Mouse (Mus musculus) midbrain, embryonic 10.5 days (tissue): Measurements from ENCODE around the gene Gm21970. TPM values are rescaled to one million over a fixed set of nuclear protein-coding genes. Genes with fewer than 3 reads are reported as not detected.
"Not testable (repeated sequence)": the region's sequence is repeated elsewhere in the genome, so short reads cannot be mapped to it uniquely, and the experiment has no call there.

Experiments used
- DNase-seq: peaks from one replicate; pipeline ENCODE4 v3.0.0-alpha.2; 2017; ENCODE audit warnings: low spot score
- H3K27ac ChIP-seq: fragments of 300-500 bp; sonication (generic); replicated peaks from 2 replicates; pipeline ENCODE4 v1.5.1; 2016; ENCODE audit warnings: mild to moderate bottlenecking
- H3K27me3 ChIP-seq: fragments of 300-500 bp; sonication (generic); 2 replicates; pipeline ENCODE4 v1.6.1; 2016; ENCODE audit warnings: low read depth, mild to moderate bottlenecking; ENCODE audit not compliant: poor library complexity, severe bottlenecking
- H3K36me3 ChIP-seq: fragments of 300-500 bp; sonication (generic); 2 replicates; pipeline ENCODE4 v1.6.1; 2016; ENCODE audit warnings: mild to moderate bottlenecking, moderate library complexity
- H3K4me1 ChIP-seq: fragments of 300-500 bp; sonication (generic); 2 replicates; pipeline ENCODE4 v1.6.1; 2016
- H3K4me3 ChIP-seq: fragments of 300-500 bp; sonication (generic); 2 replicates; pipeline ENCODE4 v1.5.1; 2016; ENCODE audit warnings: mild to moderate bottlenecking, moderate library complexity
- H3K9me3 ChIP-seq: fragments of 300-500 bp; sonication (generic); replicated peaks from 2 replicates; pipeline ENCODE4 v1.6.1; 2016; ENCODE audit warnings: mild to moderate bottlenecking
- WGBS: fragments of 180-500 bp; shearing (Covaris S2); methylation state at CpG from one replicate; pipeline ENCODE4 v1.1.7; 2016; 5-methylcytosine and 5-hydroxymethylcytosine counted together
- polyA plus RNA-seq: library from polyadenylated mRNA; unstranded; fragments of >200 nt; fragmentation: Nextera tagmentation; extraction: Ambion mirVana; gene quantifications from 2 replicates; pipeline ENCODE4 v1.2.1, GENCODE M21; 2016

The Gm21970 gene
- polyA plus RNA-seq, 1 experiment from 2014 or later, result not detected

- WGBS, result 87% methylated on average over 3 of the region's 3 CpGs
- no peak overlapping the region for H3K27ac ChIP-seq
- H3K4me1 ChIP-seq, result peaks cover 7% of the 10 kb centered on the region
- H3K4me3 ChIP-seq, result no peak overlapping the region
- no peaks in the 10 kb centered on the region for H3K27me3 ChIP-seq
- no peaks in the 10 kb centered on the region for H3K9me3 ChIP-seq
- H3K36me3 ChIP-seq, result no peaks in the 10 kb centered on the region
- DNase-seq, result no peak
These were observed 46.6 kb downstream of the Gm21970 start for GRCm38 (mm10) chr16:91438081-91438480.

- H3K27me3 ChIP-seq, H3K4me3 ChIP-seq, H3K4me1 ChIP-seq, H3K9me3 ChIP-seq, H3K27ac ChIP-seq, H3K36me3 ChIP-seq, DNase-seq: not testable (repeated sequence)
- 86% methylated on average over 1 of the region's 1 CpGs for WGBS
These were observed 47.1 kb downstream of the Gm21970 start for GRCm38 (mm10) chr16:91438599-91438998.

- H3K27ac ChIP-seq, result no peak overlapping the region
- no peak for DNase-seq
- H3K9me3 ChIP-seq, result no peaks in the 10 kb centered on the region
- no peak overlapping the region for H3K4me3 ChIP-seq
- 65% methylated on average over 7 of the region's 7 CpGs for WGBS
- H3K36me3 ChIP-seq, result no peaks in the 10 kb centered on the region
- no peaks in the 10 kb centered on the region; the same call in 1 of the 2 replicates for H3K4me1 ChIP-seq
- no peaks in the 10 kb centered on the region for H3K27me3 ChIP-seq
These were observed 49.8 kb downstream of the Gm21970 start for GRCm38 (mm10) chr16:91441366-91441765.

- WGBS, result 82% methylated on average over 7 of the region's 7 CpGs
- no peak for DNase-seq
- no peak overlapping the region for H3K27ac ChIP-seq
These were observed 50.3 kb downstream of the Gm21970 start for GRCm38 (mm10) chr16:91441811-91442240.

GRCm38 (mm10) chr16:91442446-91442845 is 50.9 kb downstream of the Gm21970 start:
- no peak for DNase-seq
- H3K4me1 ChIP-seq, result no peaks in the 10 kb centered on the region; the same call in 1 of the 2 replicates
- H3K9me3 ChIP-seq, result no peaks in the 10 kb centered on the region
- H3K36me3 ChIP-seq, result no peaks in the 10 kb centered on the region
- H3K27me3 ChIP-seq, result no peaks in the 10 kb centered on the region
- H3K4me3 ChIP-seq, result no peak overlapping the region
- peak overlapping the region; percentile 50; the same call in 1 of the 2 replicates for H3K27ac ChIP-seq
- WGBS, result 79% methylated on average over 4 of the region's 4 CpGs

More at GRCm38 (mm10) chr16:91441811-91442240, 50.3 kb downstream of the Gm21970 start:
- Histone ChIP-seq H3K27me3 (no peaks in the 10 kb centered on the region), H3K36me3 (no peaks in the 10 kb centered on the region), H3K9me3 (no peaks in the 10 kb centered on the region), H3K4me3 (no peak overlapping the region), H3K4me1 (no peaks in the 10 kb centered on the region; the same call in 1 of the 2 replicates)

- no peaks in the 10 kb centered on the region for H3K27me3 ChIP-seq
- DNase-seq, result no peak
- no peaks in the 10 kb centered on the region for H3K36me3 ChIP-seq
- no peaks in the 10 kb centered on the region; the same call in 1 of the 2 replicates for H3K4me1 ChIP-seq
- no peak overlapping the region for H3K4me3 ChIP-seq
- no peak overlapping the region for H3K27ac ChIP-seq
- 87% methylated on average over 8 of the region's 8 CpGs for WGBS
- no peaks in the 10 kb centered on the region for H3K9me3 ChIP-seq
These were observed 51.7 kb downstream of the Gm21970 start for GRCm38 (mm10) chr16:91443211-91443611.

- H3K9me3 ChIP-seq, result no peaks in the 10 kb centered on the region
- 86% methylated on average over 4 of the region's 4 CpGs for WGBS
- H3K27ac ChIP-seq, result no peak overlapping the region
- no peak for DNase-seq
- no peaks in the 10 kb centered on the region; the same call in 1 of the 2 replicates for H3K4me1 ChIP-seq
- H3K4me3 ChIP-seq, result no peak overlapping the region
- H3K27me3 ChIP-seq, result no peaks in the 10 kb centered on the region
- no peaks in the 10 kb centered on the region for H3K36me3 ChIP-seq
These were observed 53.3 kb downstream of the Gm21970 start for GRCm38 (mm10) chr16:91444847-91445246.

GRCm38 (mm10) chr16:91445566-91445965 is 54.0 kb downstream of the Gm21970 start:
- no peak overlapping the region for H3K27ac ChIP-seq
- H3K27me3 ChIP-seq, result no peaks in the 10 kb centered on the region
- WGBS, result 92% methylated on average over 5 of the region's 5 CpGs
- H3K9me3 ChIP-seq, result no peaks in the 10 kb centered on the region
- H3K36me3 ChIP-seq, result no peaks in the 10 kb centered on the region
- no peak overlapping the region for H3K4me3 ChIP-seq
- DNase-seq, result no peak
- no peaks in the 10 kb centered on the region; the same call in 1 of the 2 replicates for H3K4me1 ChIP-seq

GRCm38 (mm10) chr16:91446778-91447511 is 55.4 kb downstream of the Gm21970 start:
- Histone ChIP-seq H3K4me3 (no peak overlapping the region), H3K4me1 (no peaks in the 10 kb centered on the region; the same call in 1 of the 2 replicates), H3K27me3 (no peaks in the 10 kb centered on the region), H3K36me3 (no peaks in the 10 kb centered on the region), H3K27ac (no peak overlapping the region), H3K9me3 (no peaks in the 10 kb centered on the region)
- no peak for DNase-seq
- WGBS, result 82% methylated on average over 8 of the region's 8 CpGs

GRCm38 (mm10) chr16:91447512-91447900 is 56.0 kb downstream of the Gm21970 start:
- Histone ChIP-seq H3K27ac (no peak overlapping the region), H3K4me1 (no peaks in the 10 kb centered on the region; the same call in 1 of the 2 replicates), H3K27me3 (no peaks in the 10 kb centered on the region), H3K4me3 (no peak overlapping the region), H3K9me3 (no peaks in the 10 kb centered on the region), H3K36me3 (no peaks in the 10 kb centered on the region)
- no peak for DNase-seq
- 88% methylated on average over 6 of the region's 6 CpGs for WGBS

GRCm38 (mm10) chr16:91448088-91448487 is 56.6 kb downstream of the Gm21970 start:
- no peak for DNase-seq
- no peaks in the 10 kb centered on the region for H3K4me1 ChIP-seq
- H3K9me3 ChIP-seq, result no peaks in the 10 kb centered on the region
- no peaks in the 10 kb centered on the region for H3K27me3 ChIP-seq
- H3K27ac ChIP-seq, result no peak overlapping the region
- H3K4me3 ChIP-seq, result no peak overlapping the region
- H3K36me3 ChIP-seq, result no peaks in the 10 kb centered on the region
- WGBS, result 87% methylated on average over 5 of the region's 5 CpGs

- 85% methylated on average over 7 of the region's 7 CpGs for WGBS
- DNase-seq, result no peak
- H3K4me3 ChIP-seq, result no peak overlapping the region
- no peaks in the 10 kb centered on the region for H3K9me3 ChIP-seq
- no peaks in the 10 kb centered on the region for H3K27me3 ChIP-seq
- no peaks in the 10 kb centered on the region for H3K4me1 ChIP-seq
- no peaks in the 10 kb centered on the region for H3K36me3 ChIP-seq
- H3K27ac ChIP-seq, result no peak overlapping the region
These were observed 57.4 kb downstream of the Gm21970 start for GRCm38 (mm10) chr16:91448895-91449294.
